Mouse (Mus musculus) inflammation-experienced regulatory T-cells, adult 6 months (primary cell): ENCODE data around the gene Gcm2. TPM values are rescaled to one million over a fixed set of nuclear protein-coding genes. Genes with fewer than 3 reads are reported as not detected.

Source experiments
- ATAC-seq: one replicate; pipeline ENCODE4 v1.8.0; 2017
- polyA plus RNA-seq, 3 experiments: library from polyadenylated mRNA; unstranded; fragments of 100-300 nt; shearing (Covaris generic); gene quantifications; one replicate each; pipeline ENCODE4 v1.2.1; 2017

The Gcm2 gene
- polyA plus RNA-seq, 3 experiments from 2014 or later, result 0.95 TPM; not detected in 2

DNA sequence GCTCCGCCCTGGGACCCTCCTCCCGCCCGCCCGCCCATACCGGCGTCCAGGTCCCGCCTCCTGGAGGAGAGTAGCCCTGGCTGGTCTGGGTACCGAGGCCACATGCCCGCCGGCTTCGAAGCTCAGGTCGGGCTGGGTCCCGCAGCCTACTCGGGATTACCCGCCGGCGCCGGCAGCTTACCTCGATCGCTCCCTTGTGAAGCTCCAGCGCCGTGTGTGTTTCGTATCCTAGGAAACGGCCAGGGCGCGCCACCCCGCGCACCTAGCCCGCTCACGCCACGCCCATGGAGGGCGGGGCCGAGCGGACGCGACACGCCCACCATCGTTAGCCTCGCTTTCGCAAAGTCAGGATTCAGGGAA is 31.4 kb downstream of the Gcm2 start, which contains the start of gene Mak:
TSS of gene Mak (minus strand) at position 286 of the 360 bp plus-strand sequence.
- ATAC-seq, result peak; percentile 77

DNA sequence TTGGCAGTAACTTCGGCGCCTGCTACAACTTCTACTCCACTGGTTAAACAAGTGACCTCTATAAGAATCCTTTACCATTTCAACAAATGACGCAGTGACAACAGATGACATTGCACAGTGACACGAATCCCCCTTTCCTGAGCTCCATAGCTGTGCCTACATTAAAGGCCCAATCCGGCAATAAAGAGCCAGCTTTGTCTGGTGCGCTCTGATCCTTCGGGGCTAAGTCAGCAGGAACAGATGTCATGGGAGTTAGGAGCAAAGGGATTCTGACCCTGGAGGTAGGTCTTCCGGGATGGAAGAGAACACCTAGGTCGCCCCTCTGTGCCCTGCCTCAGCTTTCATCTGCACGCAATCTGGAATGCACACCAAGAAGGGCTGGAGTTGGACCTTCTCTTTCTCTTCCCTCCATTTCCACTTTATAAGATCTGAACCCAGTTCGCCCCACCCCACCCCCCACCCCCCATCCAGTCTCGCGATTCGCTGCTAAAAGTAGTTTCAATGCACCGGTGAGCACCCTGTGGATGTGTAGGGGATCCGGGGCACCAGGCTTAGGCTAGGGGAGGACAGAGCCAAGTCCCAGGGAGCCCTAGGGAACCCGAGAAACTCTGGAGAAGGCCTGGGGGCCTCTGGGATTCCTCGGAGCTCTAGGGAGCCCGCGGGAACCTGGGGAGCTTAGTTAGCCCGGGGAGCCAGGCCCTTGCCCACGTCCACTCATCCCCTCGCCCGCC is 32.0 kb downstream of the Gcm2 start:
- ATAC-seq, result no peak

DNA sequence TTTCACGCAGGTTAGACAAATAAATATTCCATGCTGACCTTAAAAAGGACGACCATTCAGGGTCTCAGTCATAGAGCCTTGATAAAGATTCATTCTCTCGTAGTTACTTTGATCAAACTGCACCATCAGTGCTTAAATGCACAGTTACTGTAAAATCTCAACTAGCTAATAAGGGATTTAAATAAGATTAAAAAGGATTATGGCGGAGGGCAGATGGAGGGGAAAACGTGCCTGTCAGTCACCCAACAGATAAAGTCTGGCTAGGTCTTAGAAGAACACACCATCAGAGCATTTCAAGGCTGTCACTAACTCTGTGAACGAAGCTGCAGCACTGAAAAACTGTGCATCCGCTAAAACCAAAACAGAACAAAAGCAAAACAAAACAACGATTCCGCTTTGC is 32.9 kb downstream of the Gcm2 start:
- ATAC-seq, result no peak

DNA sequence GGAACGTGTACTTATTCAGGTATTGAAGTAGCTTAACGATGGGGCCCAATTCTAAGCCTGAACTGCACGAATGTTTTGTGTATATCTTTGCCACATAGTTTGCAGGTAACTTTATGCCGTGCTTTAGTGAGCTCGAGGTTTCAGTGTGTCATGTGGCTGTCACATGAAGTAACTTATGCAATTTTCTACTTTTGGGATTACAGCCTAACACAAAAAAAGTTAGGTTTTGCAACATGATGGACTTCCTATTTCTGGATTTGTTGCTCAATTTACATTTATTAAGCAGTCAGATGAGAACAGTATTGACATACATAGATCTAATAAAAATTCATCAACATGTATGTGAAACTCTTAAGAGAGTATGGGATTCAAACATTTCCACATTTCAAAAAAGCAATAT is 37.0 kb downstream of the Gcm2 start:
- no peak for ATAC-seq

DNA sequence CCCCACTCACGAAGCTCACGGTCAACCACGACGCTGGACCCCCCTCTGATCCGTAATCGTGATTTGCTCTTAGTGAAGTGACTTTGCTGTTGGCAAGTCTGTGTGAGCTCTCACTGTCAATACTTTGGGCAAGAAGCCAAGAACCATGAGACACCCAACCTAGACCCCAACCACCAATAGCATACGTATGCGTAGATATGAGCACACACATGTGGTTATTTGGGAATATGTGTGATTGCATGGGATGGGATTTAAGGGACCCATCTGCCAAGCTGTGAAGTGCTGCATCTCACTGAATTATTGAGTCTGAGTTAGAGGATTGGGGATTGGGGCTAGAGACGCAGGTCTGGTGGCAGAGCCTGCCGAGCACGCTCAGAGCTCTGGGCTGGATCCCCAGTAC is 39.2 kb downstream of the Gcm2 start:
- no peak for ATAC-seq

DNA sequence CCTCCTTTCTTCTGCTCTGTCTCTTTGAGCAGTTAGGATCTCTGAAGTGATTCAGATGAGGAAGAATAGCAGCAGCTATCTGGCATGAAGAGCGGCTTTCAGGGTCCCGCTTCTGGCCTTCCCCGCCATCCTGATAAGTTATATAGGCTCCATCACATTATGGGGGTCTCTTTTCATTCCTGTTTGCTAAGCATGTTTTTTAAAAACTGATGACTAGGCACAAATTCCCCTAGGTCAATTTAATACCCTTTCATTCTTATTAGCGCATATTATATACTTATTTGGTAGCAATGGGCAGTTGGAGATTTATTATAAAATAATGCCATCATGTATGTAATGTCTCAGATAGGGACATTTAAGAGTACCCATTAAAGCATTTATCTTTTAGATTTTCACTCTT is 43.2 kb downstream of the Gcm2 start:
- ATAC-seq, result no peak

DNA sequence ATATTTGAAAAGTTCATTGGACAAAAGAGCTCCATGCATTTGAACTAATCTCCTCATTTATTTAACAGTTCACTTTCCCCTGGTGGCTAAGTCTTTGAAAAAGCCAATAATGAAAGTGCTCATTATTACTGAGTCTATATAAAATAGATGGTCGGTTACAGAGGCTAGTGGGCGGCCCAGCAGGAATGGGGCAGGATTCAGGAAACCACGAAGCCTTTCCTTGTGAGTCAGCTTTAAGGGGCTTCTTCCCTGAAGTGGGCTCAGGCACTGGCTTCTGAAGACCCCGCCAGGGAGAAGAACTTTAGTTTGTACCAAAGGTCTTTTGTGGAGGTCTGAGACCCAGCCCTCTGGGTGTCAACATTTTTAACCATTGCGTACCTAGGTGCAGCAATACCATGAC is 58.9 kb downstream of the Gcm2 start:
- ATAC-seq, result no peak

Other genes with a start within 250 kb of the Gcm2 start
- gene Pak1ip1, start 110.0 kb downstream of the Gcm2 start, polyA plus RNA-seq, result 100 to 1,000 TPM in 1 of 3 experiments, 10 to 100 TPM in 2; 75.7 to 103 (median 84.7) TPM
- gene Tmem14c, start 94.7 kb downstream of the Gcm2 start, polyA plus RNA-seq, result 100 to 1,000 TPM; 130 to 207 (median 140) TPM
- under 1 TPM in 1 of 3 experiments, not detected in 2; 0.13 TPM for gene Mak, start 31.3 kb downstream of the Gcm2 start, polyA plus RNA-seq
- under 1 TPM in 1 of 3 experiments, not detected in 2; 0.38 TPM for gene Sycp2l, start 3.3 kb upstream of the Gcm2 start, polyA plus RNA-seq
- gene Elovl2, start 109.4 kb upstream of the Gcm2 start, polyA plus RNA-seq, result not detected
- 1 to 10 TPM; 2.3 to 4.8 (median 3.1) TPM for gene Smim13, start 138.8 kb upstream of the Gcm2 start, polyA plus RNA-seq
- gene Gm17364, start 162.9 kb upstream of the Gcm2 start, polyA plus RNA-seq, result not detected